Mouse (Mus musculus) left cerebral cortex, adult 8-10 months (tissue): ENCODE measurements around the gene Slc15a1. TPM values are rescaled to one million over a fixed set of nuclear protein-coding genes. Genes with fewer than 3 reads are reported as not detected.

Experiments used
- DNase-seq, 2 experiments: peaks; one replicate each; pipeline ENCODE4 v3.0.0; 2022; ENCODE audit warnings: low spot score in 2 of 2
- total RNA-seq, 4 experiments: library from RNA; stranded (reverse); gene quantifications; 2 replicates each; pipeline ENCODE4 v1.2.4; 2022

Slc15a1 gene
- total RNA-seq, 4 experiments from 2014 or later: not detected

DNA sequence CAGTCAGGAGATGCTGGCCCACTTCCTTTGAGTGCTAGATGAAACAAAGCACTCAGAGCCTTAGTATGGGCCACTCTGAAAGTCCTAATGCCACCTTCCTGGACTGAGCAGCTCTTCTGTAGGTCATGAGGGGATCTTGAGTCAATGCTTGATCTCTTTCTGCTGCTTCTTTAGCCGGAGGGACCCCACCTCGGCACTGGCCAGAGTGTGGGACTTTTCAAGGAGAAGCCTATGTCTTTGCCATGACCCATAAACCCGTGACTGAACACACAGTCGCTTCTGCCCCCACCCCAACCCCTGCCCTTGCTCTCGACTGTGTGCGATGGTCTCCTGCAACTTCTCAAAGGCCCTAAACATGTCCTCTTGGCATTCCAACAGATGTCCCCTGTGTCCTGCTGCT, 52.8 kb downstream of the Slc15a1 start:
- no peak for DNase-seq

DNA sequence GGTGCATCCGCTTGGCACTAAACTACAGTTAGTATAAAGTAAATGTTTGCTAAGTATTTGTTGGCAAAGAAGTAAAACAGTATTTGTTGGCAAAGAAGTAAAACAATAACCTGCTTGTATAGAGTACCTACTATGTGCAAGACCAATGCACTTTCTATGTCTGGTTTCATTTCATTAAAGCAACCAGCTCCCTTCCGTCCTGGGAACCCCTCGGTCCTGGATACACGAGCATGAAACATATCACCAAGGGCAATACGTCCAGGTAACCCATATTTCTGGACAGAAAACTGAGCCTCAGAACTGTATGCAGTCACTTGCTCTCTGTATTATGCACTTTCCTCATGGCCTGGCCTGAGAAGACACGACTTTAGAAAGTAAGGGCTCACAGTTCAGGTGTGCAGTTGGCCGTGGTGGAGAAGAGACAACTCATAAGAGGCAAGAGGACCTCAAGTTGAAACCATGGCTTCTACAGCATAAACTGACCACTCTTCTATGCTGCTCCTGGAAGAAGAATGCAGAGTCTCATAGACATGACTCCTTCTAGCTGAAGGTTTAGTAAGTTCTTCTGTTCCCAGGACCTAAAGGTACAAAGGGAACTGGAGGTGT, 53.5 kb downstream of the Slc15a1 start:
- no peak for DNase-seq

DNA sequence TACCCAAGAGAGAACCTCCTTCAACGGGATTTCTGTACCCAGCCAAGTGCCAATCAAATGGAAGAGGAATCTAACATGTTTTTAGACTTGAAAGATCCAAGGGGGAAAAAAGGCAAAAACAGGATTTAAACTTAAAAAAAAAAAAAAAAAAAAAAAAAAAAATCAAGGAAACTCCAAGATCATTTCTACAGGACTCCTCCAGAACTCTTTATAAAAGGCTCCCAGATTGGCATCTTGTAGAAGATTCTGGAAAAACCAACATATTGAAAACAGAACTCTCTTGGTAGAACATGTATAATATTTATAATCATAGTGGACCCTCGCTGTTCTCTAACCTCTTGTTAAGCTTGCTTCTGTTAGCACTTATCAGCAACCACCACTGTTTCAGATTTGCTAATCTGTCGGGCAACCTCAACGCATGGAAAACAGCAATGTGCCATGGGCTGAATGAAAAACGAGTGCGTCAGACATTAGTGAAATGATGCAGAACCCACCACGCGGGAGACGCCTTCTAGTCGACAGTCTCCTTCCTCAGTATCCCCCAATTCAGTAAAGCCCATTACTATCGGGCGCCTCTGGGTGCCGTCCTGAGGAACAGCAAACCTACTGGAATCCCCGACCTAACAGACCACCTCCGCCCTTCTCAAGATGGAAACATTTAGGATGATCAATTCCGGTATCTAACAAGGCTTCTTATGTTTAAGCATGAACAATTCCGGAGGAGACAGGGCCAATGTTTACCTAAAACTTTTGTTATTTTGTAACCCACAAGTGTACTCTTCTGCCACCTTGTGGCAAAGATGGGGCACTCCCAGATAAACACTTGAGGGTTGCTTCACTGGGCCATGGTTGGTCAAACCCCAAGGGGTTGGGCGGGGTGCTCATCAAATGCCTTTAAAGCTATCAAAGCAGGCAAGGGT, 54.3 kb downstream of the Slc15a1 start:
- DNase-seq: peak; percentile 13 to 16

DNA sequence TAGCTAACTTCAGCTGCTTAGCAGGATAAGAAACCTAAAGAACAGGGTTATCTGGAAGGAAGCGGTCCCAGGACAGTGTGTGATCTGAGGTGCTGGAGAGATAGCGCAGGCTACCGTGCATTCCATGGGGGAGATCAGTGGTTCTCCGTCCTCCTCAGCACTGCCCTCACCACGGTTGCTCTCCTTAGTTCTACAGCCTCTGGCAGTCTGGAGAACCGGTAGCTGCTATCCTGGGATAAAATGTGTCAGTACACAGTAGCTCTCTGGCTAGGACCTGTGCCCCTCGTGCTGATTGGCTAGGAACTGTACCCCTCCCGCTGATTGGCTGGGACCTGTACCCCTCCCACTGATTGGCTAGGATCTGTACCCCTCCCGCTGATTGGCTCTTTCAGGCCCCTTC, 58.1 kb downstream of the Slc15a1 start:
- DNase-seq: no peak

DNA sequence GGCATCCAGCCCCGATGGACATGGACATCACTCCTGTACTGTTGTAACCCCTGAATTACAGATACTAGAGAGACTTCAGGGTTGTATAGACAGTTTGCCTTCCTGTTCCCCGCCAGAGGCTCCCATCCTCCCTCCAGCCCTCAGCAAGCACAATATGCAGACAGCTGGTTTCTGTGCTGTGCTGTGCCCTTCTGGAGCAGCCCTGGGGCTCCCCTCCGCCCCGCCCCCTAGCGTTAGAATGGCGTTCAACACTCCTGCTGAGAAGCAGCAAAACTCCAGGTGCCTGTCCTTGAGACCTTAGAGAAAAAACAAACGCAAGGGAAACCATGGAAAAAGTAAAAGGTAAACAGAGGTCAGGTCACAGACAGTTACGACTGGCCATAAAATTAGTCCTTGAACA, 59.9 kb downstream of the Slc15a1 start:
- DNase-seq: peak in 1 of 2 experiments; percentile 13

DNA sequence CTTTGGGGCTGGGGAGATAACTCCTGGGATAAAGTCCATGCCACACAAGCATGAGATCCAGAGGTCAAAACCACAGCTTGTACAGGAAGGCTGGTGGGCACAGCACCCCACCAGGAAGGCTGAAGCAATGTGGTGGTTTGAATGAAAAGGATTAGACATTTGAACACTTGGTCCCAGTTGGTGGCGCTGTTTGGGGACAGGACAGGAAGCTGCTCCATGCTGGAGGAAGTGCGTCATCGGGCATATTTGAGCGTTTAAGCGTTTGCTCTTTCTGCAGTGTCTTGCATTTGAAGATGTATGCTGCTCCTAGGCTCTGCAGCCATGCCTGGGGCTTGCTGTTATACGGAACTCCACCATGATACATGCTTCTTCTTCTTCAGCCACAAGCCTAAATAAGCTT, 64.2 kb downstream of the Slc15a1 start:
- DNase-seq: no peak

DNA sequence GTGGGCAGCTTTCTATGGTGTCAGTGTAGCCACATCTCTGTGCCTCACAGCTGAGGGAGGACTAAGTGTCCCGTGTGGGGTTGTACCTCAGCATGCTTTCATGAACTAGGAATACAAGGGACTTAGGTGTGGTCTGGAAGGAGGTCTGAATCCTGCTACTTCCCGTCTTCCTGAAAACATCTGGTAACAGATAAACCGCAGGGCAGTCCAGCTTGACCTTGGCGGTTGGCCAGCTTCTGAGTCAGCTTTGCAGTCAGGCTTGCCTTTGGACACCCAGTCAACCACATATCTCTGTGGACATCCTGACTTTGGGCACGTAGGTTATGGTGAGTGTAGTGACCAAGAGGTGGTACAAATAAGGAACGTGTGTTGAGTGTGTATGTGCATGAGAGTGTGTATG, 68.0 kb downstream of the Slc15a1 start:
- no peak for DNase-seq

DNA sequence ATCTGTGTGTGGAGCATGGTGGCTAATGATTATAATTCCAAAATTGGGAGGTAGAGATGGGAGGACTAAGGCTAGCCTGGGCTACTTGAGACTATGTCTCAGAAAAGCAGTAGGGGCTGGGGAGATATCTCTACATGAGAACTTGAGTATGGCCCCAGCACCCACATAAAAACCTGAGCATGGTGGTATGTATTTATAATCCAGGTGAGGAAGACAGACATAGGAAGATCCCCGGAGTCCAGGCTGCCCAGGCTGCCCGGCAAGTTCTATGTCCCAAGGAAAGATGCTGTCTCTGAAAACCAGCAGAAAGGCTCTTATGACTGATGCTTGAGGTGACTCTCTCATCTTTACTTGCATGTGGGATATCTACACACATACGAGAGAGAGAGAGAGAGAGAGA, 68.6 kb downstream of the Slc15a1 start:
- DNase-seq: no peak

DNA sequence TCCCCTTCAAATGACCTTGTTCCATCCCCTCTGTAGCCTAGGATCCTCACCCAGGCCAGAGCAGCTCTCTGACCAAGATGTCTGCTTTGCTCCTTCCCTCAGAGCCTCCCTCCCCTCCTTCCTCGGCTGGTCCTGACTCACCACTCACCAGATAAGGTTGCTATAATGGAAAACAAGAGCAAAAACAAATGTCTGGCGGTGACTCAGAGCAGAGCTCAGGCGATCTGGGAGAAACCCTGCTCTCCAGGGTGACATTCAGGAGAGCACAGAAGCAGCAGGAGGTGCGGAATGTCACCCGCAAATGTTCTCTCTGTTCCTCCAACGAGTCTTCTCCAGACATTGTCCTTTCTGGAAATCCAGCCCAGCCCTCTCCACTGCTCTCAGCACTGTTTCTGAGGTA, 69.3 kb downstream of the Slc15a1 start:
- DNase-seq: no peak

DNA sequence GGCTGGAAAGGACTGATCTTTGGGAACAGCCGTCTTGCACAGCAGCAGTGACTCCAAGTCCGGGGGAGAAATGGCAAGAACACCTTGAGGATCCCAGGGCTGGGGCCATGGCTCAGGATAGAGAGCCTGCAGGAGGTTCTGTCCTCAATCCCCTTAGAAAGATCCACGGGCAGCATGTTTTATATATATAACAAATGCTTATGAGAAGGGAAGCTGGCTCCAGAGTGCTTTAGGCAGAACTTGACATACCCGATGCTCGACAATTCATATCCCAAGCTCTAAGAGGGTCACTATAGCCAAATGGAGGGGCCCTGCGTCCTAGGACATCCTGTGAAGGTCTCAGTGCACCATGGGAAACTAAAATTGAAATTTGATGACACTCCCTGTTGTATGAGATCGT, 73.8 kb downstream of the Slc15a1 start:
- DNase-seq: no peak

DNA sequence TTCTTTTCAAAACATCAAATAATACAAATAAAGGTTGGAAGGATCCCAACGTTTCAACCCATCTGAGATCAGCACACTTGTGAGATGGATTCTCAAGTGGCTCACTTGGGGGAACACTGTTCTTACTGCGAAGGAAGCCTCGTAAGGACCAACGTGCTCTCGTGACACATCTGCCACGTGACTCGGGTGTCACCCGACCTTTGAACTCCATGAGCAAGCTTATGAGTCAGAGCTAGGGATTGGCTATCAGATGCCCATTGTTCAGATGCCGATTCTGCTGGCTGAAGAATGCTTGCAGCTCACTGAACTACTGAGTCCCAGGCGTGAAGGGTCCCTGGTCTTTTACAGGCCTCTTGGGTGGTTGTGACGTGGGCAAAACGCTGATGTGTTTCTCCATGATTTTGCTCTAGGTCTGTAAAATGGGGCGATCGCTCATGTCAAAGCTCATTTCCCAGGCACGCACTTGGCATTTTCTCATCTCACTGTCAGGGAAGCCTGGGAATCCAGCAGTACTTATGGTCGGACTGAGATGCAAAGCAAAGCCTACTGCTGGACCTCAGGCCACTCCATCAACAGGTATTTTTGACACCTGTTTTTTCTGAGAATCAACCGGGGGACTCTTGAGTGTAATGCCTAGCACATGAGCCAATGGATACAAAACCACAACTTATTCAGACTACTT, 75.1 kb downstream of the Slc15a1 start:
- no peak for DNase-seq

DNA sequence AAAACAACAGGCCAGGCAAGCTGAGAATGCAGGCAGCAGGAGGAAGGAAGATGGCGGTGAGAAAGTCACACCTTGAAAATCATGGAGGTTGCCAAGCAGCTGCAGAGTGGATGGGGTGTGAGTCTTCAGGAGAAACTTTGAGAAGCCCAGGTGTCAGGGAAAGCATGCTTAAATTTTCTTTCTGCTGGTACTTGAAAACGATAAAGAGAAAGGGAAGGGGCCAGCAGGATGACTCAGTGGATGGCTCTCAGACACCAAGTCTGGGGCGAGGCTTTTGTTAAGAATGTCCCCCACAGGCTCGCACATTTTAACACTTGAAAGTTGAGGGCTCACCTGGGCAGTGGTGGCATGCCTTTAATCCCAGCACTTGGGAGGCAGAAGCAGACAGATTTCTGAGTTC, 76.9 kb downstream of the Slc15a1 start:
- DNase-seq: no peak

DNA sequence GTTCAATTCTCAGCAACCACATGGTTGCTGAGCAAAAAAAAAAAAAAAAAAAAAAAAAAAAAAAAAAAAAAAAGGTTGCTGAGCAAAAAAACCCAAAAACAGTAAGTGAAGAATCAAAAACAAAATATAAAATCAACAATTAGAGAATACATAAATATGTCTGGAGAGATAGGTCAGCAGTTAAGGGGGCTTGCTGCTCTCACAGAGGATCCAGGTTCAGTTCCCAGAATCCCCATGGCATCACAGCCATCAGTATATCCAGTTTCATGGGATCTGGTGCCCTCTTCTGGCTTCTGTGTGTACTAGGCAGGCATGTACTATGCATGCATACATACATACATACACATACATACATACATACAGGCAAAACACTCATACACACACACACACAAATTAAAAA, 78.3 kb downstream of the Slc15a1 start:
- no peak for DNase-seq

DNA sequence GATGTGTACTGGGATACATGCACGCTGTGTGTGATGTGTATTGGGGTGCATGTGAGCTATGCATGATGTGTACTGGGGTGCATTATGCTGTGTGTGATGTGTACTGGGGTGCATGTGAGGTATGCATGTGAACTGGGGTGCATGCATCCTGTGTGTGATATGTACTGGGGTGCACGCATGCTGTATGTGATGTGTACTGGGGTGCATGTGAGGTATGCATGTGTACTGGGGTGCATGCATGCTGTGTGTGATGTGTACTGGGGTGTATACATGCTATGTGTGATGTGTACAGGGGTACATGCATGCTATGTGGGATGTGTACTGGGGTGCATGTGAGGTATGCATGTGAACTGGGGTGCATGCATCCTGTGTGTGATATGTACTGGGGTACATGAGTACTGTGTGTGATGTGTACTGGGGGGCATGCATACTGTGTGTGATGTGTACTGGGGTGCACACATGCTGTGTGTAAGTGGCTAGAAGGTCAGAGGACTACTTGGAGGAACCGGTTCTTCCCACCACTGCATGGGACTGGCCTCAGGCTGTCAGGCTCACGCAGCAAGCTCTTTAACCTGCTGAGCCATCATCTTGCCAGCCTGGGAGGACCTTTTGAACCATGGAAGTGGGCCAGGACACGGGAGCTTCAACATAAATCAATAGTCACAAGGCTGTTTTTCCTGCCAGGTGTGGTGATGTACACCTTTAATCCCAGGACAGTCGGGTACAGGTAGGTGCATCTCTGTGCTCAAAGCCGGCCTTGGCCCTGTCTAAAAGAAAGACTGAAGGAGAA, 79.9 kb downstream of the Slc15a1 start:
- no peak for DNase-seq

DNA sequence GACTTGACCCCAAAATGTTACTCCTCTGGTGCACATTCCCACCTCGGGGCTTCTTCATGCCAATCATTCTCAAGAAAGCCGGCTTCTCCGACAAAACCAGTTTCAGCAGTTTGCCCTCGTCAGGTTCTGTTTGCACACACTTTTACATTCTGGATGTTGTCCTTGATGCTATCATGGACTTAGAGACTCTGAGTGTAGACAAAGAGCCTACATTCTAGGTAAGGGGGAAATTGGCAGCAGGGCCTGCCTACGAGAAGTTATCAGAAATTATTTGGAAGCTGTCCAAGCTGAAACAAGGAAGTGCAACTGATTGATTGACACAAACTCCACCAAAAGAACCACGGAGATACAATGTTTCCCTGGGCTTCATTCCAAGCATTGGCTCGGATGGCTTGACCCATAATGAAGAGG, 81.7 kb downstream of the Slc15a1 start:
- no peak for DNase-seq

DNA sequence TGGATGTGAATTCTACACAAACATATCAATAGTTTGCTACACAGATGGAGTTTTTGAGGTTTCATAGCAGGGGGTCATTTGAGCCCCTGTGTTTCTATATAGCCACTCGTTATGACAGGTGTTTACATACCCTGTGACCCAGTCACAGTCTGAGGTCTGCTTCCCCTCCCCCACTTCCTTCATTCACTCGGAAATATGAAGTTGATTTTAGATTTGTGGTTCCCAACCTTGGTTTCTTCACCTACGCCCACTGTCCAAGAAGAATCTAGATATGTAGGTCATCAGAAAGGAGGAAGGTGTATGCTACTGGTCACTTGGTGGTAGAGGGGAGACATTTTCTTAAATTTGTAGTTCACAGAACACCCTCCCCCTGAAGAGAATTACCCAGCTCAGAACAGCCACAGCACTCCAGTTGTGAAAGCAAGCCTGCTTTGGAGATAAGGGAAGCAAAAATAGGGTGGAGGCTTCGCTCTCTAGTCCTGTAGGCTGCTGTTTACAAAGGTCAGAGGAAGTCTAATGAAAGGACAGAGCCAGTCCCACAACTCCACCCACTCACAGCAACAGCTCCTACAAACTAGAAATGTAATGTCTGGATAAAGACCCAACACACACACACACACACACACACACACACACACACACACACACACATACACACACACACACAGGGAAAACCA, 82.2 kb downstream of the Slc15a1 start:
- DNase-seq: no peak

DNA sequence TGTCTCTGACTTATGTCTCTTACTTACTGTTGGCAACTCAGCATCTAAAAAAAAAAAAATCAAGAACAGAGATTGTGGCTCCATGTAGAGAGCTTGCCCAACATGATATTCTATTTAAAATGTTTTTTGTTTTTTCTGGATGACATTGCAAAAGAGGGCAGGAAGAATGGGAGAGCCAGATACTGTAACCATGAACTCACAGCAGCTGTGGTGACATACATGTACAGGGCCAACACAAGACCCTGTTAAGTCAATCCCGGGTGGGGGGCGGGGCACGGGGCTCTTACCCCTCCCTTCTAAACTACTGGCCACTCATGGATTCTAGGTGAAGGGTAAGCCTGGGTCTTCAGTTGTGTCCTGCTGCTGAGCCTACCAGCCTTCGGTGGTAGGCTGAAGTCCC, 83.1 kb downstream of the Slc15a1 start:
- DNase-seq: no peak

DNA sequence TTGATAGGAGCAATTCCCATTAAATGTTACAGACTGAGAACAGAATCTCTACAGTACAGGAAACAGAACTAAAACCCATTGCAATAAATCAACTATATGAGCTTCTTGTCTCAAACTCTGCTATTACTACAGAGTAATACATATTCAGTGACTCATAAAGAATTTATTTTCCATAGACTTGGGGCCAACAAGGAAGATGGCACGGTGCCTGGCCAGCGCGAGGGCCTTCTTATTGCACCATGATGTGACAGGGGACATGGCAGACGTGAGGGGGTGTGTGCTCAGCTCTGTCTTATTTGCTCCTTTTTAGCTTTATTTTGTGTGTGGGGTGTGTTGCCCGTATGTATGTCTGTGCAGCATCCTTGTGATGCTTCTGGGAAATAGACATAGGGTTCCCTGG, 87.5 kb downstream of the Slc15a1 start:
- no peak for DNase-seq

DNA sequence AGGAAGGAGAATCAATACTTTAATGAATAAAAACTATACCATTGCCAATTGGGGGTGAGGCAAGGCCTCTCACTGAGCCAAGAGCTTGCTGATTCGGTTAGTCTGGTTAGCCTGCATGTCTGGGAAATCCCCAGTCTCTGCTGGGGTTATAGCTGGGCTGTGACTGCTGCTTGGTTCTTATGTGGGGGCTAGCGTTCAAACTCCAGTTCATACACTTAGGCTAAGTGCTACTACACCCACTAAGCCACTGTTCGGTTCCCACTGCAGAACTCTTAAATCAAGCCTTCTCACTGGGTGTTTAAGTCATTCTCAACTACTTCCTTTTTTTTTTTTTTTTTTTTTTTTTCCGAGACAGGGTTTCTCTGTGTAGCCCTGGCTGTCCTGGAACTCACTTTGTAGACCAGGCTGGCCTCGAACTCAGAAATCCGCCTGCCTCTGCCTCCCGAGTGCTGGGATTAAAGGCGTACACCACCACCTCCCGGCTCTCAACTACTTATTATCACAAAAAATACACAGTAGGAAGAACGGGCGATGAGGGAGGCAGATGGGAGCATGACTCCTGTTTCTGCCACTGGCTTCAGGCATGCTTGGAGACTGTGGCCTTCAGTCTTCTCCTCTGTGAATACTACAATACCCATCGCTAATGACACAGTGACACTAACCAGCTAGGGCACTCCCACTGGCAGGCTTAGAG, 88.3 kb downstream of the Slc15a1 start:
- DNase-seq: no peak

DNA sequence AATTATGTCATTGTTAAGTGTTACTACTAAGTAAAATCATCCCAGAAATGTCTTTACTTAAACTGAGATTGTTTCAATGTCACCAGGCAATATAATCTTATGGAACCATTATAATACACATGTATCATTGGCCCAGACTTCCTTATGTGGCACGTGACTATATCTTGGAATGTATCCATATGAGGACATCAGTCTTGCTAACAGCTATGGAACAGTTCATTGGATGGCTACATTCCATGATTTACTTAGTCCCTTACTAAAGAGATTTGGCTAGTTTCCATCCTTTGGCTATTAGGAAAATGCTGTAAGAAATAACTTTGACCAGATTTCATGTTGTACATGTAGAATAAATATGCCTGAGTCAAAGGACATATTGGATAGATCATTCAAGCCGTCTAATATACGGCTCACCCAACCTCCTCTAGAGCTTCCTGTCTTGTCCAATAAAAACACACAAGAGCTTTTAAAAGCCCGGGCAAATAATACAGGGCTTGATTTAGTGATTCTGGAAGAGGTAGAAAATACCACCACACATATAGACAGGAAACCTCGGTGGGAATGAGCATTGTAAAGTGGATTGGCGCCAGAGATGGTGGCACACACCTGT, 90.3 kb downstream of the Slc15a1 start:
- no peak for DNase-seq
